Mouse (Mus musculus): ENCODE data around the gene Gm3696.
A peak's percentile ranks its signal among the peaks of the same experiment; 100 is the strongest.
"Not testable (repeated sequence)": the region's sequence is repeated elsewhere in the genome, so short reads cannot be mapped to it uniquely, and the experiment has no call there.

Gm3696 gene

DNA sequence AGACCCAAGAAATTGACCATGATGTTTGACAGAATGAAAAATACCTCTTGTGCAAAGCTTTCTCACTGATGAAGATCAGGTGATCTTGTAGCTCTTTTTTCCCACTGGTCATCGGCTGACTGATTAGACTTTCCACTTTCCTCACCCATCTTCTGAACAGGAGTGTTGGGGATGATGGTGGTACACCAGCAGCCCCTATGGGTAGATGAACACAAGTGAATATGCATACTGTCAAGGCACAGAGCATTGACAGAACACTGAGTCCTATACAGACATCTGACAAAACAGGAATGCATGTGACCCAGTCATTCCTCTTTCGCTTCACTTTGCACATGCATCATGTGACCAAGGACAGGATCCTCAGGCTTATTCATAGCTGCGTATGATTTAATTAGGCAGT, at the start of gene Gm3696:
Gene Gm3696, minus strand, starts transcription at position 101 of the 400 bp plus-strand sequence.
- DNase-seq (ENCODE audit: low spot score) = not testable (repeated sequence)

DNA sequence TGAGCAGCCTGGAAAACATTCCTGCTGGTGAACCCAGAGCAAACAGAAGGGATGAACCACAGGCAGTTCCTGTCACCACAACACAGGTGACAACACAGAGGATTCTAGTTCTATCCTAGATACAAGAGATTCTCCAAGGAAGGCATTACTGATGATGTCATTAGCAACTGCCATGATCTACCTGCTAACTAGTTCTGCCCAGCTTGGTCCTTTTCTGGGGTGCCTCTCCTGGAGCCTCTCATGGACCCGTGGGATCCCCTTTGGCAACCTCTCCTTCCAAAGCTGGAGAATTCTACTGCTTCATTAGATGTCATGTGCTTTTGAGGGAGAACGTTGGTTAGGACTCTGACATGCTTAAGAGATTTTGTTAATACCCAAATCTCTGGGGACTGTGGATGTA, 24.9 kb upstream of the Gm3696 start, which contains the start of gene Gm6676:
Gene Gm6676, minus strand, starts transcription at position 101 of the 400 bp plus-strand sequence.
- not testable (repeated sequence) for DNase-seq (ENCODE audit: low spot score)

GRCm38 (mm10) chr14:7105124-7105802, 4.8 kb upstream of the Gm3696 start:
- peak; percentile 30 for DNase-seq (ENCODE audit: low spot score)

GRCm38 (mm10) chr14:7044870-7045269, 55.6 kb downstream of the Gm3696 start, which contains the start of gene Gm3685:
Gm3685 (minus strand) TSS chr14:7044970.
- not testable (repeated sequence) for DNase-seq (ENCODE audit: low spot score)
